Mouse (Mus musculus) brain, embryonic 14.5 days (tissue): Measurements from ENCODE around the gene Nek4. TPM values are rescaled to one million over a fixed set of nuclear protein-coding genes. Genes with fewer than 3 reads are reported as not detected.
A peak's percentile ranks its signal among the peaks of the same experiment; 100 is the strongest.

Experiments
- DNase-seq: peaks from one replicate; pipeline ENCODE4 v3.0.0-alpha.2; 2011; ENCODE audit warnings: low read depth
- CTCF ChIP-seq: fragments of 200-500 bp; IDR thresholded peaks from 2 replicates; pipeline ENCODE4 v1.5.1; 2012; ENCODE audit warnings: inconsistent platforms, mild to moderate bottlenecking, moderate library complexity, borderline replicate concordance; ENCODE audit not compliant: insufficient read depth, insufficient read length; ENCODE audit errors: extremely low read depth
- POLR2A ChIP-seq: fragments of 200-500 bp; IDR thresholded peaks from 2 replicates; pipeline ENCODE4 v1.6.1; 2012; ENCODE audit warnings: mild to moderate bottlenecking, inconsistent platforms, borderline replicate concordance; ENCODE audit not compliant: poor library complexity, insufficient read depth, insufficient read length, severe bottlenecking; ENCODE audit errors: extremely low read depth
- polyA plus RNA-seq: library from polyadenylated mRNA; depleted of rRNA; stranded (reverse); fragments of >200 nt; gene quantifications from 2 replicates; pipeline ENCODE4 v1.2.3, GENCODE M21; 2012; rRNA removed

The Nek4 gene
- 11.1 and 13.3 TPM in 2 replicates for polyA plus RNA-seq

- TF ChIP-seq CTCF (0 out of 2 replicates have a peak, but pooled peaks have one; percentile 21), POLR2A (peak; percentile 71; the same call in 1 of the 2 replicates)
- peak; percentile 99 for DNase-seq
Observed at GRCm38 (mm10) chr14:30951154-30951825, at the start of gene Nek4. TSS of gene Nek4 (plus strand) at chr14:30951377.

- TF ChIP-seq CTCF (no peak), POLR2A (no peak)
- DNase-seq, result no peak
Observed at GRCm38 (mm10) chr14:30902628-30903027, 48.5 kb upstream of the Nek4 start.

- no peak for DNase-seq
- TF ChIP-seq POLR2A (no peak), CTCF (no peak)
Observed at GRCm38 (mm10) chr14:30903036-30903435, 48.1 kb upstream of the Nek4 start.

GRCm38 (mm10) chr14:30904307-30904706, 46.9 kb upstream of the Nek4 start:
- TF ChIP-seq POLR2A, result no peak
- no peak for TF ChIP-seq CTCF
- no peak for DNase-seq

GRCm38 (mm10) chr14:30906001-30906400, 45.2 kb upstream of the Nek4 start:
- TF ChIP-seq CTCF, result no peak
- no peak for TF ChIP-seq POLR2A
- no peak for DNase-seq

- no peak for DNase-seq
- TF ChIP-seq POLR2A (no peak), CTCF (no peak)
Observed at GRCm38 (mm10) chr14:30907814-30908265, 43.3 kb upstream of the Nek4 start.

- no peak for DNase-seq
- TF ChIP-seq CTCF (no peak), POLR2A (no peak)
Observed at GRCm38 (mm10) chr14:30911141-30911540, 40.0 kb upstream of the Nek4 start.

- no peak for DNase-seq
- TF ChIP-seq POLR2A (no peak), CTCF (no peak)
Observed at GRCm38 (mm10) chr14:30912641-30913040, 38.5 kb upstream of the Nek4 start.

GRCm38 (mm10) chr14:30913404-30913803, 37.8 kb upstream of the Nek4 start:
- TF ChIP-seq POLR2A, result no peak
- no peak for TF ChIP-seq CTCF
- peak; percentile 20 for DNase-seq

GRCm38 (mm10) chr14:30916516-30916915, 34.7 kb upstream of the Nek4 start:
- TF ChIP-seq CTCF, result no peak
- TF ChIP-seq POLR2A, result no peak
- no peak for DNase-seq

- TF ChIP-seq CTCF (no peak), POLR2A (no peak)
Observed at GRCm38 (mm10) chr14:30922053-30922670, 29.0 kb upstream of the Nek4 start.

GRCm38 (mm10) chr14:30923375-30924105, 27.6 kb upstream of the Nek4 start, which contains the start of gene Itih3:
TSS of gene Itih3 (minus strand) at chr14:30923760.
- TF ChIP-seq CTCF (no peak), POLR2A (no peak)
- peak; percentile 20 for DNase-seq

More at GRCm38 (mm10) chr14:30922053-30922670, 29.0 kb upstream of the Nek4 start:
- peak; percentile 70 for DNase-seq

GRCm38 (mm10) chr14:30925492-30925891, 25.7 kb upstream of the Nek4 start:
- no peak for DNase-seq

GRCm38 (mm10) chr14:30930386-30930785, 20.8 kb upstream of the Nek4 start:
- DNase-seq, result no peak
- no peak for TF ChIP-seq POLR2A
- TF ChIP-seq CTCF, result no peak

More at GRCm38 (mm10) chr14:30925492-30925891, 25.7 kb upstream of the Nek4 start:
- TF ChIP-seq CTCF (no peak), POLR2A (no peak)

GRCm38 (mm10) chr14:30933351-30933750, 17.8 kb upstream of the Nek4 start:
- DNase-seq, result no peak

More at GRCm38 (mm10) chr14:30933351-30933750, 17.8 kb upstream of the Nek4 start:
- TF ChIP-seq CTCF (no peak), POLR2A (no peak)
